Mouse (Mus musculus) embryonic facial prominence, embryonic 14.5 days (tissue): ENCODE data around the gene Nans. TPM values are rescaled to one million over a fixed set of nuclear protein-coding genes. Genes with fewer than 3 reads are reported as not detected.
A peak's percentile ranks its signal among the peaks of the same experiment; 100 is the strongest.

Experiments used
- ATAC-seq: fragments of 200-750 bp; cut with Nextera tagmentation; 2 replicates; pipeline ENCODE4 v1.8.0; 2017; ENCODE audit warnings: low read depth, moderate number of reproducible peaks, moderate TSS enrichment
- DNase-seq: peaks from one replicate; pipeline ENCODE4 v3.0.0-alpha.2; 2015; ENCODE audit warnings: low spot score
- H3K27ac ChIP-seq: fragments of 300-500 bp; sonication (generic); replicated peaks from 2 replicates; pipeline ENCODE4 v1.5.1; 2014; ENCODE audit warnings: low read depth, mild to moderate bottlenecking, low read length, moderate library complexity
- H3K27me3 ChIP-seq: fragments of 300-500 bp; sonication (generic); replicated peaks from 2 replicates; pipeline ENCODE4 v1.6.1; 2014; ENCODE audit warnings: low read length; ENCODE audit not compliant: control insufficient read depth, insufficient read depth
- H3K36me3 ChIP-seq: fragments of 300-500 bp; sonication (generic); 2 replicates; pipeline ENCODE4 v1.6.1; 2014; ENCODE audit warnings: low read length, mixed read lengths; ENCODE audit not compliant: control insufficient read depth, insufficient read depth
- H3K4me1 ChIP-seq: fragments of 300-500 bp; sonication (generic); 2 replicates; pipeline ENCODE4 v1.6.1; 2014; ENCODE audit warnings: antibody characterized with exemption, low read length; ENCODE audit not compliant: control insufficient read depth, insufficient read depth
- H3K4me2 ChIP-seq: fragments of 300-500 bp; sonication (generic); 2 replicates; pipeline ENCODE4 v1.6.1; 2014; ENCODE audit warnings: low read depth, mild to moderate bottlenecking, low read length, moderate library complexity, mixed read lengths
- H3K4me3 ChIP-seq: fragments of 300-500 bp; sonication (generic); 2 replicates; pipeline ENCODE4 v1.5.1; 2014; ENCODE audit warnings: low read depth, mild to moderate bottlenecking, low read length
- H3K9ac ChIP-seq: fragments of 300-500 bp; sonication (generic); 2 replicates; pipeline ENCODE4 v1.6.1; 2014; ENCODE audit warnings: low read depth, mild to moderate bottlenecking, low read length, moderate library complexity, mixed read lengths
- H3K9me3 ChIP-seq: fragments of 300-500 bp; sonication (generic); 2 replicates; pipeline ENCODE4 v1.6.1; 2016; ENCODE audit warnings: low read length; ENCODE audit not compliant: control insufficient read depth
- WGBS: fragments of 180-500 bp; shearing (Covaris S2); extraction: QIAGEN DNeasy Blood & Tissue Kit; methylation state at CpG from one replicate; pipeline ENCODE4 v1.1.7; 2014; 5-methylcytosine and 5-hydroxymethylcytosine counted together
- polyA plus RNA-seq: library from polyadenylated mRNA; unstranded; fragments of >200 nt; fragmentation: Nextera tagmentation; extraction: Ambion mirVana; gene quantifications from 2 replicates; pipeline ENCODE4 v1.2.1, GENCODE M21; 2014

The Nans gene
- polyA plus RNA-seq, 1 experiment from 2014 or later, result 75.3 TPM

DNA sequence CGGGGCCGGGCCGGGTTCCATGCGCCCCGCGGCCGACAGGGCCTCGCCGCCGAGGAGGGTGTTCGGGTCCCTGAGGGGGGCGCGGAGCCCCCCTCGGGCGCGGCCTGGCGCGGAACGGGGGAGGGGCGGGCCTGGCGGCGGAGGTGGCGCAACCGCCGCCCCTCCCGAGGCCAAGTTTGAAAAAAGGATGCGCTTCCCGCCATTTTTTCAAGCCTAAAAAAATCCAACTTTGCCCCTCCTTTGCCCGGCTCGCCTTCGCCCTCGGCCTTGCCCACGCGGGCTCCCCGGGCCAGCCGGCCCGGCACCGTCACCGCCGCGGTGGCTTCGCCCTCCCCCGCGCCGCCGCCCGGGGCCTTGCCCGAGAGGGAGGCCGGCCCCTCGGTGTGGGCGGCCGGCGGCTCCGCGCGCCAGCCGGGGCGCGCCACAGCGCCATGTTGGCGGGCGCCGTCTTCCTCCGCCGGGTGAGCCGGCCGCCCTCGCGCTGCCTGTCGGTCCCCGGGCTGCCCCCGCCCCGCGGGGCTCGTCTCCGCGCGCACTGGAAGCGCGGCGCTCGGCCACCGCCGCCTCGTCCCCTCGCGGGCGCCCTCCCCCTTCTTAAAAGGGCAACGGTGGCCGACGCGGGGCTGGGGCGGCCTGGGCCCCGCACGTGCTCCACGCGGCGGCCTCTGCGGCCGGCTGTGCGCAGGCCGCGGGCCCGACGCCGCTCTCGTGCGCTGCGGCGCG, 37.1 kb upstream of the Nans start:
- peaks cover 21% of the 10 kb centered on the region for H3K4me1 ChIP-seq
- H3K36me3 ChIP-seq, result peaks cover 4% of the 10 kb centered on the region; the same call in 1 of the 2 replicates
- peak overlapping the region; percentile 99 for H3K27ac ChIP-seq
- H3K9me3 ChIP-seq, result no peaks in the 10 kb centered on the region
- ATAC-seq, result peak; percentile 19
- WGBS, result under 1% methylated on average over 32 of the region's 111 CpGs
- H3K27me3 ChIP-seq, result no peaks in the 10 kb centered on the region
- H3K9ac ChIP-seq, result peak overlapping the region; percentile 95
- peak overlapping the region; percentile 80 for H3K4me2 ChIP-seq
- peak overlapping the region; percentile 92 for H3K4me3 ChIP-seq
- DNase-seq, result peak; percentile 83

DNA sequence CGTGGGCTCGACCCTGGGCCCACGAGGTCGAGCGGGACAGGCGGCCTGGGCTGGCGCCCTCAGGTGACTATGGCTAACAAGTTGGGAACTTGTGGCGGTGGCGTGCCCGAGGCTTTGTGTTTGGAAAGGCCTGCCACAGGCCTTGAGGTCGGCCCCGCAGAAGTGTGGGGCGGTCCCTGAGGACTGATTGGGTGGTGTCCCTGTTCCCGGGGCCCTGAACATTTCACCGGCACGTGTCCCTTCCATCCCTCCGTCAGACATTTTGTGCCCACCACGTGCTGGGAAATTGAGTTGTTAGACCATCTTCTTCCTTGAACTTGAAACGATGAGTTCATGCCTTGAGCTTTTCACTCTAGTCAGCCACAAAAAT, 36.6 kb upstream of the Nans start:
- ATAC-seq (no peak), DNase-seq (peak; percentile 91)
- peak overlapping the region; percentile 80 for H3K4me2 ChIP-seq
- peaks cover 4% of the 10 kb centered on the region; the same call in 1 of the 2 replicates for H3K36me3 ChIP-seq
- H3K27me3 ChIP-seq, result no peaks in the 10 kb centered on the region
- H3K27ac ChIP-seq, result peak overlapping the region; percentile 99
- H3K4me3 ChIP-seq, result peak overlapping the region; percentile 92
- peak overlapping the region; percentile 95 for H3K9ac ChIP-seq
- under 1% methylated on average over 13 of the region's 19 CpGs for WGBS
- peaks cover 21% of the 10 kb centered on the region for H3K4me1 ChIP-seq
- no peaks in the 10 kb centered on the region for H3K9me3 ChIP-seq

GRCm38 (mm10) chr4:46452855-46453719, 36.0 kb upstream of the Nans start:
- WGBS, result 33% methylated on average over 13 of the region's 13 CpGs
- Histone ChIP-seq H3K9ac (peak overlapping the region; percentile 95), H3K36me3 (peaks cover 8% of the 10 kb centered on the region; the same call in 1 of the 2 replicates), H3K9me3 (no peaks in the 10 kb centered on the region), H3K27ac (peak overlapping the region; percentile 99), H3K4me2 (peak overlapping the region; percentile 80), H3K4me3 (peak overlapping the region; percentile 92), H3K4me1 (peaks cover 21% of the 10 kb centered on the region), H3K27me3 (no peaks in the 10 kb centered on the region)
- DNase-seq (no peak), ATAC-seq (no peak)

GRCm38 (mm10) chr4:46454097-46454864, 34.8 kb upstream of the Nans start:
- Histone ChIP-seq H3K4me2 (peak overlapping the region; percentile 80), H3K9ac (no peak overlapping the region), H3K36me3 (peaks cover 8% of the 10 kb centered on the region; the same call in 1 of the 2 replicates), H3K4me1 (peaks cover 21% of the 10 kb centered on the region), H3K4me3 (no peak overlapping the region), H3K9me3 (no peaks in the 10 kb centered on the region), H3K27ac (no peak overlapping the region), H3K27me3 (no peaks in the 10 kb centered on the region)
- DNase-seq, result no peak
- no peak for ATAC-seq
- WGBS, result 71% methylated on average over 5 of the region's 5 CpGs

DNA sequence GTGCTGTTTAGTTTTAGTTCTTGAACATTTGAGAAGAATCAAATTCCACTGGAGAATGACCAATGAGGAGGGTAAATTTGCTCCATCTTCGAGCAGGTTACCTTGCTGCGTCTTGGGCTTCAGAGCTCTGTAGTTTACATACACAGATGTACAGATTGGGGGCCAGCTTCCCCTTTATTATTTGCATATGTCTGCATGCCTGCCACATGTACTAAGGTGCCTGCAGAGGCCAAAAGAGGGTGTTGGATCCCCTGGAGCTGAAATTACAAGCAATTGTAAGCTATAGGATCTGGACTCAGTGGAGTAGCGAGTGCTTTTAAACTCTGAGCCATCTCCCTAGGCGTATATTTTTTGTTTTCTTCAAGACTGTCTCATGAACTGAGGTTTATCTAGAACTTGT, 32.3 kb upstream of the Nans start:
- WGBS, result 65% methylated on average over 4 of the region's 4 CpGs
- Histone ChIP-seq H3K27ac (no peak overlapping the region), H3K4me3 (no peak overlapping the region), H3K36me3 (peaks cover 26% of the 10 kb centered on the region), H3K27me3 (no peaks in the 10 kb centered on the region), H3K9me3 (no peaks in the 10 kb centered on the region), H3K4me1 (peaks cover 21% of the 10 kb centered on the region), H3K4me2 (no peak overlapping the region), H3K9ac (no peak overlapping the region)
- DNase-seq (no peak), ATAC-seq (no peak)

GRCm38 (mm10) chr4:46457186-46457585, 31.9 kb upstream of the Nans start:
- DNase-seq, result no peak
- no peaks in the 10 kb centered on the region for H3K27me3 ChIP-seq
- no peak overlapping the region for H3K4me2 ChIP-seq
- H3K4me1 ChIP-seq, result peaks cover 21% of the 10 kb centered on the region
- H3K9me3 ChIP-seq, result no peaks in the 10 kb centered on the region
- no peak for ATAC-seq
- no peak overlapping the region for H3K4me3 ChIP-seq
- WGBS, result 94% methylated on average over 3 of the region's 3 CpGs
- H3K27ac ChIP-seq, result no peak overlapping the region
- peaks cover 30% of the 10 kb centered on the region for H3K36me3 ChIP-seq
- no peak overlapping the region for H3K9ac ChIP-seq

- Histone ChIP-seq H3K4me1 (peaks cover 12% of the 10 kb centered on the region), H3K4me3 (no peak overlapping the region), H3K27me3 (no peaks in the 10 kb centered on the region), H3K4me2 (no peak overlapping the region), H3K36me3 (peaks cover 42% of the 10 kb centered on the region), H3K9ac (no peak overlapping the region), H3K27ac (no peak overlapping the region), H3K9me3 (no peaks in the 10 kb centered on the region)
- DNase-seq, result no peak
- WGBS, result 89% methylated on average over 2 of the region's 2 CpGs
- ATAC-seq, result no peak
Measured at GRCm38 (mm10) chr4:46458411-46458810, 30.6 kb upstream of the Nans start.

GRCm38 (mm10) chr4:46463130-46463830, 25.8 kb upstream of the Nans start:
- Histone ChIP-seq H3K9ac (no peak overlapping the region), H3K27ac (no peak overlapping the region), H3K4me1 (no peaks in the 10 kb centered on the region), H3K27me3 (no peaks in the 10 kb centered on the region), H3K9me3 (no peaks in the 10 kb centered on the region), H3K4me3 (no peak overlapping the region), H3K36me3 (peaks cover 81% of the 10 kb centered on the region), H3K4me2 (no peak overlapping the region)
- ATAC-seq (peak; percentile 41; the same call in 1 of the 2 replicates), DNase-seq (peak; percentile 46)
- WGBS, result 77% methylated on average over 7 of the region's 7 CpGs
